Mouse (Mus musculus) right cerebral cortex, postnatal 4 days (tissue): ENCODE results near the gene Rbm47.

ENCODE experiments used
- DNase-seq: peaks from one replicate; pipeline ENCODE4 v3.0.0-alpha.2; 2022

Rbm47 gene

GRCm38 (mm10) chr5:66083350-66083749, 89.6 kb downstream of the Rbm47 start:
- DNase-seq: peak; percentile 49

GRCm38 (mm10) chr5:66082229-66082572, 90.7 kb downstream of the Rbm47 start:
- no peak for DNase-seq

GRCm38 (mm10) chr5:66081443-66082228, 91.3 kb downstream of the Rbm47 start:
- DNase-seq: no peak

GRCm38 (mm10) chr5:66080529-66081220, 92.2 kb downstream of the Rbm47 start:
- DNase-seq: no peak

- no peak for DNase-seq
Measured at GRCm38 (mm10) chr5:66079358-66080179, 93.3 kb downstream of the Rbm47 start.

- DNase-seq: no peak
Measured at GRCm38 (mm10) chr5:66078491-66079012, 94.4 kb downstream of the Rbm47 start.

GRCm38 (mm10) chr5:66077416-66077815, 95.5 kb downstream of the Rbm47 start:
- DNase-seq: peak; percentile 15

GRCm38 (mm10) chr5:66076685-66077301, 96.1 kb downstream of the Rbm47 start:
- no peak for DNase-seq

- DNase-seq: no peak
Measured at GRCm38 (mm10) chr5:66075906-66076305, 97.0 kb downstream of the Rbm47 start.

GRCm38 (mm10) chr5:66075032-66075488, 97.9 kb downstream of the Rbm47 start:
- DNase-seq: no peak

- no peak for DNase-seq
Measured at GRCm38 (mm10) chr5:66074235-66074634, 98.7 kb downstream of the Rbm47 start.

GRCm38 (mm10) chr5:66073604-66074164, 99.2 kb downstream of the Rbm47 start:
- no peak for DNase-seq

GRCm38 (mm10) chr5:66071722-66072121, 101.2 kb downstream of the Rbm47 start:
- DNase-seq: no peak

GRCm38 (mm10) chr5:66070350-66070749, 102.6 kb downstream of the Rbm47 start:
- no peak for DNase-seq

GRCm38 (mm10) chr5:66069470-66070144, 103.3 kb downstream of the Rbm47 start:
- peak; percentile 30 for DNase-seq

GRCm38 (mm10) chr5:66069133-66069469, 103.8 kb downstream of the Rbm47 start:
- DNase-seq: no peak

- no peak for DNase-seq
Measured at GRCm38 (mm10) chr5:66068068-66068920, 104.6 kb downstream of the Rbm47 start.

- DNase-seq: no peak
Measured at GRCm38 (mm10) chr5:66067219-66067618, 105.7 kb downstream of the Rbm47 start.

GRCm38 (mm10) chr5:66062930-66063220, 110.0 kb downstream of the Rbm47 start:
- no peak for DNase-seq

- no peak for DNase-seq
Measured at GRCm38 (mm10) chr5:66062046-66062929, 110.6 kb downstream of the Rbm47 start.
